Mouse (Mus musculus): ENCODE data around the gene Npas3. TPM values are rescaled to one million over a fixed set of nuclear protein-coding genes. Genes with fewer than 3 reads are reported as not detected.

Gene Npas3
- polyA plus RNA-seq, 1 experiment = 0.01 TPM

GRCm38 (mm10) chr12:53290846-53291245, 42.4 kb downstream of the Npas3 start:
- Histone ChIP-seq H3K4me3 (ENCODE audit: insufficient read depth, poor library complexity, severe bottlenecking) (no peak overlapping the region), H3K36me3 (ENCODE audit: control insufficient read depth, insufficient read depth) (no peaks in the 10 kb centered on the region), H3K79me3 (ENCODE audit: low read depth) (no peaks in the 10 kb centered on the region), H3K79me2 (ENCODE audit: control insufficient read depth, insufficient read depth) (no peaks in the 10 kb centered on the region), H3K27me3 (ENCODE audit: control insufficient read depth, insufficient read depth, insufficient read length) (no peaks in the 10 kb centered on the region), H3ac (ENCODE audit: control insufficient read depth, insufficient read length, low read depth) (no peak overlapping the region)
- no peak for TF ChIP-seq MAX (IDR thresholded peaks at IDR 0.05)
- TF ChIP-seq MYOD1 (IDR thresholded peaks at IDR 0.05; ENCODE audit: control insufficient read depth, insufficient read length, low read depth) = no peak
- no peak for TF ChIP-seq CTCF (IDR thresholded peaks at IDR 0.05; ENCODE audit: control insufficient read depth, insufficient read depth, insufficient read length)

- TF ChIP-seq MYOG (IDR thresholded peaks at IDR 0.05; ENCODE audit: control insufficient read depth, extremely low read depth, insufficient read length) (no peak), FOSL1 (IDR thresholded peaks at IDR 0.05; ENCODE audit: insufficient read depth, low read length, poor library complexity, severe bottlenecking) (no peak), CTCF (IDR thresholded peaks at IDR 0.05; ENCODE audit: control insufficient read depth, insufficient read depth, insufficient read length) (no peak), USF1 (IDR thresholded peaks at IDR 0.05; ENCODE audit: low read depth) (no peak), MYOD1 (IDR thresholded peaks at IDR 0.05; ENCODE audit: control insufficient read depth, insufficient read length, low read depth) (no peak), MAX (IDR thresholded peaks at IDR 0.05) (no peak), CEBPB (IDR thresholded peaks at IDR 0.05; ENCODE audit: low read depth) (no peak)
- Histone ChIP-seq H3K27me3 (ENCODE audit: control insufficient read depth, insufficient read depth, insufficient read length) (no peaks in the 10 kb centered on the region), H3K79me2 (ENCODE audit: control insufficient read depth, insufficient read depth) (no peaks in the 10 kb centered on the region), H3ac (ENCODE audit: control insufficient read depth, insufficient read length, low read depth) (no peak overlapping the region), H3K79me3 (ENCODE audit: low read depth) (no peaks in the 10 kb centered on the region), H3K4me3 (ENCODE audit: insufficient read depth, poor library complexity, severe bottlenecking) (no peak overlapping the region), H3K36me3 (ENCODE audit: control insufficient read depth, insufficient read depth) (no peaks in the 10 kb centered on the region)
Observed at GRCm38 (mm10) chr12:53292010-53292409, 43.5 kb downstream of the Npas3 start.

GRCm38 (mm10) chr12:53292508-53293300, 44.2 kb downstream of the Npas3 start:
- TF ChIP-seq FOSL1 (IDR thresholded peaks at IDR 0.05; ENCODE audit: insufficient read depth, low read length, poor library complexity, severe bottlenecking) (no peak), CEBPB (IDR thresholded peaks at IDR 0.05; ENCODE audit: low read depth) (no peak), CTCF (IDR thresholded peaks at IDR 0.05; ENCODE audit: control insufficient read depth, insufficient read depth, insufficient read length) (no peak), MYOG (IDR thresholded peaks at IDR 0.05; ENCODE audit: control insufficient read depth, extremely low read depth, insufficient read length) (no peak), USF1 (IDR thresholded peaks at IDR 0.05; ENCODE audit: low read depth) (no peak), MYOD1 (IDR thresholded peaks at IDR 0.05; ENCODE audit: control insufficient read depth, insufficient read length, low read depth) (no peak), MAX (IDR thresholded peaks at IDR 0.05) (no peak)
- no peaks in the 10 kb centered on the region for H3K79me2 ChIP-seq (ENCODE audit: control insufficient read depth, insufficient read depth)
- H3K36me3 ChIP-seq (ENCODE audit: control insufficient read depth, insufficient read depth) = no peaks in the 10 kb centered on the region
- no peaks in the 10 kb centered on the region for H3K79me3 ChIP-seq (ENCODE audit: low read depth)
- H3K4me3 ChIP-seq (ENCODE audit: insufficient read depth, poor library complexity, severe bottlenecking) = no peak overlapping the region
- H3K27me3 ChIP-seq (ENCODE audit: control insufficient read depth, insufficient read depth, insufficient read length) = no peaks in the 10 kb centered on the region
- H3ac ChIP-seq (ENCODE audit: control insufficient read depth, insufficient read length, low read depth) = no peak overlapping the region

- TF ChIP-seq FOSL1 (IDR thresholded peaks at IDR 0.05; ENCODE audit: insufficient read depth, low read length, poor library complexity, severe bottlenecking) = no peak
- TF ChIP-seq MAX (IDR thresholded peaks at IDR 0.05) = no peak
- TF ChIP-seq CEBPB (IDR thresholded peaks at IDR 0.05; ENCODE audit: low read depth) = no peak
- no peak for TF ChIP-seq MYOD1 (IDR thresholded peaks at IDR 0.05; ENCODE audit: control insufficient read depth, insufficient read length, low read depth)
- no peak for TF ChIP-seq USF1 (IDR thresholded peaks at IDR 0.05; ENCODE audit: low read depth)
- no peak for TF ChIP-seq MYOG (IDR thresholded peaks at IDR 0.05; ENCODE audit: control insufficient read depth, extremely low read depth, insufficient read length)
- no peak for TF ChIP-seq CTCF (IDR thresholded peaks at IDR 0.05; ENCODE audit: control insufficient read depth, insufficient read depth, insufficient read length)
- Histone ChIP-seq H3K36me3 (ENCODE audit: control insufficient read depth, insufficient read depth) (no peaks in the 10 kb centered on the region), H3ac (ENCODE audit: control insufficient read depth, insufficient read length, low read depth) (no peak overlapping the region), H3K27me3 (ENCODE audit: control insufficient read depth, insufficient read depth, insufficient read length) (no peaks in the 10 kb centered on the region), H3K79me3 (ENCODE audit: low read depth) (no peaks in the 10 kb centered on the region), H3K79me2 (ENCODE audit: control insufficient read depth, insufficient read depth) (no peaks in the 10 kb centered on the region), H3K4me3 (ENCODE audit: insufficient read depth, poor library complexity, severe bottlenecking) (no peak overlapping the region)
Observed at GRCm38 (mm10) chr12:53294011-53294410, 45.5 kb downstream of the Npas3 start.

GRCm38 (mm10) chr12:53295747-53296146, 47.3 kb downstream of the Npas3 start:
- H3K27me3 ChIP-seq (ENCODE audit: control insufficient read depth, insufficient read depth, insufficient read length) = no peaks in the 10 kb centered on the region
- H3K79me2 ChIP-seq (ENCODE audit: control insufficient read depth, insufficient read depth) = no peaks in the 10 kb centered on the region
- no peak overlapping the region for H3ac ChIP-seq (ENCODE audit: control insufficient read depth, insufficient read length, low read depth)
- H3K79me3 ChIP-seq (ENCODE audit: low read depth) = no peaks in the 10 kb centered on the region
- H3K4me3 ChIP-seq (ENCODE audit: insufficient read depth, poor library complexity, severe bottlenecking) = no peak overlapping the region
- no peaks in the 10 kb centered on the region for H3K36me3 ChIP-seq (ENCODE audit: control insufficient read depth, insufficient read depth)
- no peak for TF ChIP-seq MAX (IDR thresholded peaks at IDR 0.05)
- no peak for TF ChIP-seq USF1 (IDR thresholded peaks at IDR 0.05; ENCODE audit: low read depth)
- no peak for TF ChIP-seq CTCF (IDR thresholded peaks at IDR 0.05; ENCODE audit: control insufficient read depth, insufficient read depth, insufficient read length)
- TF ChIP-seq MYOD1 (IDR thresholded peaks at IDR 0.05; ENCODE audit: control insufficient read depth, insufficient read length, low read depth) = no peak
- no peak for TF ChIP-seq FOSL1 (IDR thresholded peaks at IDR 0.05; ENCODE audit: insufficient read depth, low read length, poor library complexity, severe bottlenecking)

Data from C2C12 (cell line).